Mouse (Mus musculus) limb, embryonic 13.5 days (tissue): ENCODE measurements around the gene Lca5l. TPM values are rescaled to one million over a fixed set of nuclear protein-coding genes. Genes with fewer than 3 reads are reported as not detected.

ENCODE experiments used
- polyA plus RNA-seq: library from polyadenylated mRNA; unstranded; fragments of >200 nt; fragmentation: Nextera tagmentation; extraction: Ambion mirVana; gene quantifications from 2 replicates; pipeline ENCODE4 v1.2.1, GENCODE M21; 2015

Lca5l gene
- polyA plus RNA-seq, 1 experiment from 2014 or later = 1.9 TPM

Other genes starting within 250 kb of the Lca5l start
- 87.1 and 95.2 TPM in 2 replicates for gene Psmg1, start 201.3 kb downstream of the Lca5l start, polyA plus RNA-seq
- gene Brwd1, start 109.7 kb downstream of the Lca5l start, polyA plus RNA-seq = 109 TPM in 2 replicates
- 756 and 813 TPM in 2 replicates for gene Hmgn1, start 64.5 kb downstream of the Lca5l start, polyA plus RNA-seq
- gene Wrb, start 46.9 kb downstream of the Lca5l start, polyA plus RNA-seq = 64.3 and 65.8 TPM in 2 replicates
- gene Sh3bgr, start 8.2 kb upstream of the Lca5l start, polyA plus RNA-seq = 6.4 and 9.1 TPM in 2 replicates
- gene B3galt5, start 43.5 kb upstream of the Lca5l start, polyA plus RNA-seq = 0.23 and 0.24 TPM in 2 replicates